Mouse (Mus musculus): Measurements from ENCODE around the gene Litaf.
"Not testable (repeated sequence)": the region's sequence is repeated elsewhere in the genome, so short reads cannot be mapped to it uniquely, and the experiment has no call there.

Gene Litaf

DNA sequence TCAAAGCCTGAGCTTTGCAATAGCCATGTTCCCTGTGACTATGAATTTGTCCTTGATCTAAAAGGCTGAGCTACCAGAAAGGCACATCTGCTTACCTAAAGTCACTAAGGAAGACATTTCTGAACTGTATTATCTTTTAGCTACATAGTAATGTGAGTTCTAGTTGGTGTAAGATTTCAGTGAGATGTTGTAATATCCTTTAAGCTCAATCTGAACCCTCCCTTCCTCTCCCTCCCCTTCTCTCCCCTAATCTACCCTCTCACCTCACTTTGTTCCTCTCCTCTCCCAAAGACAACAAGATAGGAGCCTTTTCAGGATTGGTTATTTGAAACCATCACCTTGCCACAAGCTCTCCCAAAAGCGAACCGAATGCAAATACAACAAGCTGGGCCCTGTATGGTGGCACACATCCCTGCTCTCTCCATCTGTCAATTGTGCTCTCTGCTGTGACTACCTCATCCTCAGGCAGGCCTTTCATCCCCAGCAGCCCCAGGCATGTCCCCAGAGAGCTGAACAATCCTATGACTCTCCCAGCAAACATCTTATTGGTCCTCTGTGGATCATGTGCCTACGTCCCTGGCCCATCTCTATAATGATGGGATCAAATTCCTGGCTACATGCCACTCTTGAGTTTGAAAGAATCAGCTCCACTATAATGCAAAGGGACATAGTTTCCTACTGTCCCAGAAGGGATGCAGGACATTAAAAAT is 44.4 kb downstream of the Litaf start:
- DNase-seq: no peak

DNA sequence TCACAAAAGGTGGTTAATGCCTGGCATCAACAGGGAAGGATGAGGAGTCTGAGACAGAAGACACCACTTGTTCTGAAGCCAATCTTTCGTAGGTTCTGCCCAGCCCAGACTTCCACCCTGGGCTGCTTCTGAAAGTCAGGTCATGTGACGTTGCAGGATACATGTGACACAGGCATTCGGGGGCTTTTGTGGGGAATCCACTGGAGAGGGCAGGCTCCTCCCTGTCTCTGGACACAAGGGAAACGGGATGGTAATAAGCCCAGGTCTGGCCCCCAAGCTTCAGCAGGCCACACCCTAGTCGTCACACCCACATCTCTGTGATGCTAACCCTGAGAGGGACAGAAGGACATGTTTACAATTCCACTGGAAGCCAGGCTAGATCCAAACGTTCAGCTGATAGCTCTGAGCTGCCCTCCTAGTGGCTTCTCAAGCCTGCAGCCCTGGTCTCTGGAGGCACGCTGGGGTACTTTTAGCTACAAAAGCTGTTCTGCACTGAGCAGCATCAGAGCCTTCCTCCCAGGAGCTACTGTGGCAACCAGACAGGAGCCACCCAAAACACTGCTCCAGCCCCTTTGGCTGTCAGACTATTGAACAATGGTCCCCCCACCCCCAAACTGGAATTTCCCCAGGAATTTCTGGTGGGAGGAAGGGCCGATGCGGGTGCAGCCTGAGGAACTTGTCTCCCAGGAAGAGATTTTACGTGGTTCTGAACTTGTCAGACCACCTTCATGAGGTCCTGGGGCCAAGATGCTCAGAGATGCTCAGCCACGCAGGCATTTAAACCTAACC is 48.0 kb downstream of the Litaf start:
- DNase-seq: no peak

DNA sequence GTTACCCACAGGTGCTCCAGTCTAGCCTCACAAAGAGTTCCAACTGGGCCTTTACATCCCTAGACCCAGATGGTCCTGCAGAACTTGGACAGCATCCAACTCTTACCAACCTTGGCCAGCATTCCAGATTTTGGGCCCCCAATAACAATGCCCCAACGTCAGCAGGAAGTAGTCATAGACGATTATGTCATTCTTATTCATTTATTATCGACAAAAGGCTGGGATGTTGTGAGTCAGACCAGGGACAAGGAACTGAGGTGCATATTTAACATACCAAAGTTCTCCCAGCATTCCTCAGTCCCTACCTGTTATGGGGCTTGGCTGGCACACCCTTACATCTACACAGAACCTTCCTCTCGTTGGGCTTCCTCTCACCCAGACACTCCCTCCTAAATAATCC is 49.6 kb downstream of the Litaf start:
- DNase-seq: no peak

DNA sequence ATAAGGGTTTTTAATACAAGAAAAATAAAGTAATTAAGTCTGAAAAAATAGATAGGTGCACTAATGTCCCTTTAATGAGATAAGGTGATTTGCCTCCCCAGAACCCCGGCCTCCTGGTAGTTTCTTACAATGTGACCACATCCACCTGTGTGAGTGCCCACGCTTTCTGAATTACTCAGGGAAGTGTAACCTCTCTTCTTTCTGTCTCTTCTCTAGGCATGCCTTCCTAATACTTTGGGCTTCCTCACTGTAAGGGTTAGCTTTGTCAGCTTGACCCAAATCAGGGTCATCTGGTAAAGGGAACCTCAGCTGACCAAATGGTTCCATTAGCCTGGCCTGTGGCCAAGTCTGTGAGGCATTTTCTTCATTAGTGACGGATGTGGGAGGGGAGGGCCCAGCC is 51.5 kb downstream of the Litaf start:
- peak; percentile 19 for DNase-seq

DNA sequence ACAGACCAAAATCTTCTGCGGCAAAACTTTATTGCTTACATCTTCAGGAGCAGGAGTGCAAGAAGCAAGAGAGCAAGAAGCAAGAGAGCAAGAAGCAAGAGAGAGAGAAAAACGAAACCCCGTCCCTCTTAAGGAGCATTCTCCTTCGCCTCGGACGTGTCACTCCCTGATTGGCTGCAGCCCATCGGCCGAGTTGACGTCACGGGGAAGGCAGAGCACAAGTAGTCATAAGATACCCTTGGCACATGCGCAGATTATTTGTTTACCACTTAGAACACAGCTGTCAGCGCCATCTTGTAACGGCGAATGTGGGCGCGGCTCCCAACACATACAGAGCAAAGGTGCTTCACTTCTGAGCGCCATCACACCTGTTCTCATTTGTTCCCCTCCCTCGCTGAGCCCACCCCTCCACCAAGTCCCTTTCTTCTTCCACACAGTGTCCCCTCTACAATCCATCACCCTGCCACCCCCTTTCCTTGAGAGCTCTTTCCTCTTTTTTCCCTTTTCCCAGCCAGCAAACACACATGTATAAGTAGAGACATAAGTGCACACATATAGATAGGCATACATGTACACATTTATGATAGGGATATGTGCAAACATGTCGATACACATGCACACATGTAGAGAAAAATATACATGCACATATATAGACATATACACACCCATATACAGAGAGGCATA is 52.4 kb downstream of the Litaf start:
- not testable (repeated sequence) for DNase-seq

DNA sequence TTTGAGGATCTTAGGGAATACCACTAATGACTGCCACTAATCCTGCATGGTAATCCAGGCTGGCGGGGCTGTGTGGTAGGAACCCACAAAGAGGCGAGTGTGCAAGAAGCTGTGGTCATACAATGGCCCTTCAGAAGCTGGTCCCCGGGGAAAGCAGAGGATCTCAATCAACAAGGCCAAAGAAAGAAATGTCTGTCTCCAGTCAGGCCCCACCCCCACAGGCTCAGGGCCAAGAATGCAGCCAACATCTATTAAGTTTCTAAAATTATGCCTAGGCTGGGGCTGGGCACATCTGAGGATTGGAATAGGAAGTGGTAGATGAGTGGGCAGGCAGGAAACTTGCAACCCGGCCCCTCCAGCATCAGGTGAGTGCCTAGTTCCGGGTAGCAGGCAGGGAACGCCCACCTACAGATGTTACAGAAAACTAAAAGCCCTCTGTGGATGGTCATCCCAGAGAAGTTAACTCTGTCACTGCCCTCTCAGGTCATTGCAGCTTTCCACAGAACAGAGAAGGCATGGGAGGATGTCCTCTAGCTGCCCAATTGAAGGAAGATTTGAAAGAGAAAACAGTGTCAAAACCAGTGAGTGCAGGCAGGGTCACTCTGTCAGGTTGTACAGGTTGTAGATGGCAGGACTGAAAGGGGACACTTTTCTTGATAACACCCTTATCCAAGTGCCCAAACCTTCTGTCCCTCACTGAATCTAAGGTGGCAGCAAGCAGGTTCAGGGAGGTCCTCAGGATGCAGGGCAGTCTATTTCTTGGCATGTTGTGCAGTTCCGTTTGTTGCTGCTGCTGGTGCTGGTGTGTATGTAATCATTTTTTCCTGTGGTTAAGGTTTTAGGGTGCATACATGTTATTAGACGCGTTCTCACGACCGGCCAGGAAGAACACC is 53.1 kb downstream of the Litaf start:
- DNase-seq: peak; percentile 74

DNA sequence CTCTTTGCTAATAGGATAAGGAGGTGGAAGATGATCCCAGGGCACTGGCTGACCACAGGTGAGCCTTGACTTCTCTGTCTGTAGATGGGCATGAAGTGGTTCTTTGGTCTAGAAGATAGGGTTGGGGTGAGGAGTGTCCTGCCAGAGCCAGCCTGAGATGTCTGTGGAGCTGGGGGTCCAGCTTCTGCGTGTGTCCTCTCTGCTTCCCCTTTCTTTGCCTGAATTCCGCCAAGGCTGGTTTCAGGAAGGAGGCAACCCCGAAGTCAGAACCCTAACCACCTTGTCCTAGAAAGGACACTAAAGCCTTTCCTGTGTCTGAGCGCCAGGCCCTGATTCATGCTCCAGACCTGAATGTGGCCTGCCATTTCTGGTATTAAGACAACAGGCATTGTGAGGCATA is 54.0 kb downstream of the Litaf start:
- DNase-seq: no peak

DNA sequence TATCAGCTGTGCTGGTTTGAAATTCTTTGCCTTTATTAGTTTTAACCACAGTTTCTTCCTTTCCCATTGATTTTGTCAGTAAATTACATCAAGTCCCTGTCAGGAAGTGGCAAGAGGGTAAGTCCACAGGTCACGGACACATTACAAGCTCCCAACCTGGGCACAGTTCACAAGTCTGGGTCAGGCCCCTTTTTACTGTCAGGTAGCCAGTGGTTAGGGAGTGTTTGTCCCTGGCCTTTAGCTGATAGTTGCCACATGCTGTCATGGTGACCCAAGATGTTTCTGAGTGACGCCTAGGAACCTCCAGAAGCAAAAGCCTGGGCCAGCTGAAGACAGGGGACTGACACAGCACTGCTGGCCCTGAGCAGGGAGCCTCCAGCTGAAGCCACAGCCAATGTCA is 54.8 kb downstream of the Litaf start:
- no peak for DNase-seq

DNA sequence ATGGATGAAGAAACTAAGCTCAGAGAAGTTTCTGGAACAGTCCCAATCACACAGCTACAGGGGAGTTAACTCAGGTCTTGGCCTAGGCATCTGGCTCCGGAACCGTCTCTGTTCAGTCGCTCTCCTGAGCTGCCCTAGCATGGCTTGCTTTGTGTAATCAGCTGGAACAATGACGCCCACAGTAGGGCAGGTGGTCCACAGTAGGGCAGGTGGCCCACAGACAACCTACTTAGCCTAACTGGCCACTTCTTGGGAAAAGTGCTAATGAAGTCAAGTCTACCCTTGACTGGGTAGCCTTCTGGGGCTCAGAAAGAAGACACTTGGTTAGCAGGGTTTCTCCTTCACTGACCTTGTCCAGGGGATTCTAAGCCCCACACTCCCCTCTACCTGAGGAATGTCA is 55.7 kb downstream of the Litaf start:
- no peak for DNase-seq

DNA sequence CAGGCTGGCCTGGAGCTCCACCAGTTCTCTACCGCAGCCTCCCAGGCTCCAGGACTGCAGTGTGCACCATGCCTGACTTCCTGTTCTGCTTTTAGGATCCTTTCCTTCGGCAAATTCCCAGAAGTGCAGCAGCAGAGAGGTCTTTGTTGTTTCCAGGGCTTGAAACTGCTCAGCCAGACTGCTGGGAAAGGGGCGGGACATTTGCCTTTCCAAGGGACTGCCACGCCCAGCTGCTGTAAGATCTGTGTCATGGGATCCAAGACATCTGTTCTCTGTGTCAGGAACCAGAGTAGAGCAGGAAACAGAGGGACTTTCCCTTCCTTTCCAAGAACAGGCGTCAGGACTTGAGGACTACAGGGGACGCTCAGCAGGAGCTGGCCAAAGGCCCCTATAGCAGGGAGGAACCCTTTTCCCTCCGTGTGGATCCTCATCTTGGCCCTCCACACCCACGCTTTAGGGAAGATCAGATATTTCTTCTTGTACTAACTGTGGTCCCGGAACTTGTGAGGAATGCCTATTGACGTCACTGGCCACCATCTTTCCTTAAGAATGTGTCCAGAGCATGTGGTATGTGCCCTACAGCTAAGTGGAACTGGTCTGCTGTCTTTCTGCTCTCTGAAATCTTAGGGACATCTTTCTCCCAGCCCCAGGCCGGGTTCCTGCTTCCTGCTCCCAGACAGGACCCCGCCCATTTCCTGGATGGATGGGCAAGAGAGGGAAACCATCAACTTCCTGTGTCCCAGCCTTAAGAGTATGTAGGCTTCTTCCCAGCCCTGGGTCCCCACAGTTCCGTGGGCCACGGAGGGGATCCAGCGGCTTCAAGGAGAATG is 57.6 kb downstream of the Litaf start:
- DNase-seq: peak; percentile 93

DNA sequence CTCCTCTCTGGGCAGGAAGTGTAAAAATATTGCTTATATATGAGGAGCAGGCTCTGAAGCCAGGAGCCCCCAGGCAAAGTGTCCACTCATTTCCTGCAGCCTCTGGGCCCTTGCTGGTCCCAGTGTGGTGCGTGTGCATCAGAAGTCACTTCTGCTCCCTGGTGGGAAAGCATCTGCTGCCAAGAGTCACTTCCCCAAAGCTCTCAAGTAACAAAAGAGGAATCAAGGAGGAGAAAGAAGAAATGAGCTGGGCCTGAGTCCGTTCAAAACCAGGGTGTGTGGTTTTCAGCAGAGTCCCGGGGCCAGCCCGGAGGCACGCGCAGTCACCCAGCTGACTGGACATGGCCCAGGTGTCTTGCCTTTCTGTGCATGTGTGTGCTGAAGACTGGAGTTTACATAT is 59.9 kb downstream of the Litaf start:
- DNase-seq: peak; percentile 32

DNA sequence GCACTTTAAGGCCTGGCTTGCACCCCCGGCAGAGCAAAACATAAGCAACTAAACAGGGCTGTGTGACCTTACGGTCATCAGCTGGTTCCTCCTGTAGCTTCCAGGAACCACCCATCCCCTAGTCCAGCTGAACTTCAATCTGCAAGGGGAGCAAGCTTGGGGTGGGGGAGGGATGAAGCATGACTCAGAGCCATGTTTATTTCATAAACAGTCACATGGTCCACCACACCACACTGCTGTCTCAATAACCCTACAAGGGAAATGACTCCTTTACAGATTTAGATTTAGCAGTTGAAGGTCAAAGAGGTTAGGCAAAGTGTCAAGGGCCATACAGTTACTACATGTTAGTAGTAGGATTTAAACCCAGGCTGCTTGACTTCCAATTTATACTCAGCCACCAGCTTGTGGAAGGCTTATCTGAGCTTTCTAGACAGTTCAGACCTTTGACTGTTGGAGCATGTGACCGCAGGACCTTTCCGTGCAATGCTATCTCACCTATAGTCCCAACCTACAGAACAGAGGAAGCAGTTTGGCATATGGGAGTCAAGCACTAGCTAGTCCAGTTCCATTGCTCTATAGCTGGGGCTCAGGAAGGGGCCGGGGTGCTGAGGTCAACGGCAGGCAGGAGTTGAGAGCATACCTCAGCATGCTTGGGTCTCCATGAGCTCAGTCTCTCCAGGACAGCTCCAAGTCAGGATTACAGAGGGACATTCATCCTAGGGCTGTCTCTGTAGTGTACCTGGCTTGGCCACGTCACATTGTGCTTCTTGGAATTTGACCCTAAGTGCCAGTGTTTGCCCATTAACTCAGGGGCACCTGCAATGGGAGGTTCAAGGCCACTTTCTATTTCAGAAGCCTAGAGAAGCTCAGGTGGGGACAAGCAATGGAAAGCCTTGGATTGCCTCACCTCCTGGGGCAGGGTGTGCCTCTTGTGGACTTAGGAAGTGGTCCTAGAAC is 64.0 kb downstream of the Litaf start:
- DNase-seq: peak; percentile 23

DNA sequence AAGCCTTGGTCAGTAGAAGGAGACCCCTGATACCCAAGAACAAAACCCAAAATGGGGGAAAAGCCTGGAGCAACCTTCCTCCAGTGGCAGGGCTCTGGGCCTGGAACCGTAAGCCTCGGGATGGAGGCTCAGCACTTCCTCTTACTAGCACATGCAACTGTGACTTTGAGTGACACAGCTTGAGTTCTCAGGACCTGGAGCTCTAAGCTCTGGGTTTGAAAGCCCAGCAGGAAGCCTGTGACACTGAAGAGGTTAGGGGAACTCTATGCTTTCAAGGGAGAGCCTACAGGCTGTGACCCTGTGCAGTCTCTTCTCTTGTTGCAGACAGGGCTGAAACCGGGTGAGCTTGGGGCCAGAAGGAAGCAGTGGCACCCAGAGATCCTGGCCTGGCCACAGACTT is 66.1 kb downstream of the Litaf start:
- no peak for DNase-seq

DNA sequence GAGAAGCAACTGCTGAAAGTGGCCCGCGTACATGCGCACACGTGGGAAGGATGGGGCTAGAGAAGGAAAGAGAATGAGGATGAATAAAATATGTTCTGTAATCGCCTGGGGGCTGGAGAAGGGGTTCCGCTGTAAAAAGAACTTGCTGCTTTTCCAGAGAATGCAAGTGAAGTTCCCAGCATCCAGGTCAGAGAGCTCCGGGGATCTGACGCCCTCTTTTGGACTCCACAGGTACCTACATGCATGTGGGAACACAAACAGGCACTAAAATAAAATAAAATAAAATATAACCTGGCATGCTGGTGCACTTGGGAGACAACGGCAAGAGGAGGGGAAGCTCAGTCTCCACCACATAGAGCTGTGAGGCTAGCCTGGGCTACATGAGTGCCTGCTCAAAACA is 67.7 kb downstream of the Litaf start:
- no peak for DNase-seq

DNA sequence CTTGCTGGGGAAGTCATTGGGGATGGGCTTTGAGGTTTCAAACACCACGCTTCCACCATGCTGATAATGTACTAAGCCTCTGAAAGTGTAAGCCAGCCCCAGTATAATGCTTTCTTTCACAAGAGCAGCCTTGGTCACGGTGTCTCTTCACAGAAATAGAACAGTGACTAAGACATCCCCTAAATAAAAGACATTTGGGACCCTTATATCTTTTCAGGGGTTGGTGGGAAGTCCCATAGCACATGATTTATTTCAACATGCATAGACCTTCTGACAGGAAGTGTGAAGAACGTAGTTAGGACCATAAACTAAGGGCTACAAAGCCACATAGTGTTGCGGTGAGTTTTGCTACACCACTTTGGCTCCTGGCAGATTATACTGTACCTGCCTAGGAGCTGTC is 69.4 kb downstream of the Litaf start:
- DNase-seq: no peak

DNA sequence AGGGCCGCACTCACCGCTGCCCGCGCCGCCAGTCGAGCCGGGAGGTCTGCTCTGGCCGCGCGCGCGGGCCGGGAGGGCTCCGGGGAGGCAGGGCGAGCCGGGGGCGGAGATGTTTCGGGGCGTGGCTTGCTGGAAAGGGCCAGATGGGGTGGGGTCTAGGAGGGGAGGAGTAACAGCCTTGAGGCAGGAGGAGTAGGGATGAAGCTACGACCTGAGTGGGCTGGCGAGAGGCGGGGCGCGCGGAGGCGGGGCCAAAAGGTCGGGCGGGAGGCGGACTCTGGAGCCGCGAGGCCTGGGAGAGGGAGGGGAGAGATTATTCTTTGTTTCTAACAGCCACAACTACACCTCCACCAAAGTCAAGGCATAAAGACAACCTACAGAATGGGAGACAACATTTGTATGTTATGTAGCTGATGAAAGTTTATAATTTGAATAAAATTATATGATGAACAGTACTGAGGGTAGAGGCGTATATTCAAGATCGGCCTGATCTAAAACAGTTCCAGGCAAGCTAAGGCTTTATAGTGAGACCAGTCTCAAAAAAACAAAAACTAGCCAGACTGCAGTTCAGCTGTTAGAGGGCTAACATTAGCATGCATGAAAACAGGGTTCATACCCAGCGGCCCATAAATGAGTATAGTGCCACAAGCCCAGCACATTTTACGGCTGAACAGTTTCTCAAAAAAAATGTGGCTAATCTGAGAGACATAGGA is 72.8 kb downstream of the Litaf start:
- peak; percentile 96 for DNase-seq

DNA sequence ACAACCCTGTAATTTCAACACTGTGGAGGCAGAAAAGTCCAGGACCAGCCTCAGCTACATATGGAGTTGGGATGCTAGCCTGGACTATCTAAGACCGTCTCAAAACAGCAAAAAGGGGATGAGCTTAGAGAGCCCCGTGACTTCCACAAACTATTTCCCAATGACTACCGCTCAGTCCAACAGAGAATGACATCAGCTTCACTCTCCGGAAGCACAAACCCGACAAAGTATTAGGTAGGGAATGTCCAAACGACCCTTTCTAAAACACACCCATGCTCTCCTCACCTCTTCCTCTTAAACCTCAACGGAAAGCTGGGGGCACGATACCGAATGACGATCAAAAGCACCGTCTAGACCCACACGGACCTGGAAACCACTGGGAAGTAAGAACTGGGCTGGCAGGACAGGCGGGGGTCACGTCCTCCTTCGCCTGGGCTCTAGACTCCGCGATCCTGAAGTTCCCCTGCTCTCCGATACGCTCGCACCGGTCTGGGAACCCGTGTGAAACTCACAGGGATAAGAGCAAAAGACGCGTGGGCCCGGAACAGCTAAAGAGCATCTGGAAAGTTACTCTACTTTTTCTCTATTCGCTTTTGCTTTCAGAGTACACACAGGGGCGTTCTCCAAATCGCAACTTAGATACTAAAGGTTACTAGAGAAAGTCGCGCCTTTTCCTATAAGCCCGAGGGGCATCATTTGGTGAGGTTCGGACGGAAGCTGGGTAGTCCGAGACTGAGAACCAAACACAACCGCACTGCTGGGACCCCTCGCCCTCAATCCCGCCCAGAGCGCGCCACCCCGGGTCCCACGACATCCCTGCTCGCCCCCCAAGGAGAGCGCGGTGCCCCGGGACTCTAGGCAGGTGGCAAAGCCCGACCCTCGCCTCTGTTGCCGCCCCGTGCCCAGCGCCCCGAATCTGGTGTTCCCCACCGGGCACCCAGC is 73.6 kb downstream of the Litaf start:
- peak; percentile 57 for DNase-seq

DNA sequence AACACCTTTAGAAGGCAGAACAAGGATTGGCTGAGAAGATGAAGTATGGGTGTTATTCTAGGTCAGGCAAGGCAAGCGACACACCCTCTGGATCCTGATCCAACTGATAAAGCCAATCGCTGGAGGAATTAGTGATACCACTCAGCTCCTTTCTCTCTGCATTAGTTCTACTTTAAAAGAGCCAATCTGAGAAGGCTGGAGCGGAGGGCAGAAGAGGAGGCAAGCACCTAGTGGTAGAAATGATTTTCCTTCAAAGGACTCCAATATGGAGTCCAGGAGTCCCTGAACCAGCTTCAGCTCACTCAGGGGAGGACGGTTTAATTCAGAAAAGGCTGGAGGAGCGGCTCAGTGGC is 74.2 kb downstream of the Litaf start:
- DNase-seq: no peak

DNA sequence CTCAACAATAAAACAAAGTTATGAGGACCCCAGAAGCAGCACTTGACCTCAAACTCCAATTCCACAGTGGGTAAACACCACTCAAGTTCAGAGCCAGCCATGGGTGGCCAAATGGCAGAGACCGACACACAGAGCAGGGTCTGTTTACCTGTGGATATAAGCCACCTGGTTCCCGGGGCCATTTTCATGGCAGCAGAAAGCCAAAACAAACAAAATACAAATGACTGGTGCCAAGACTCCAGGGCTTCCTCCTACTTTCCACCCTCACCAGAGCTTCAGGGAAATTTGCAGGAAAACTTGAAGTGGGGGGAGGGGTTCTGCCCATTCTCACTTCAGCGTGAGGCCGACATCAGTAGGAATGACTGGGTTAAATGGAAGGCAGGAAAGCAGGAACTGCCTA is 75.2 kb downstream of the Litaf start:
- DNase-seq: peak; percentile 41

All from kidney, postnatal 14 days (tissue).